Comparison of ENCODE assay signal across 9 mouse cellular contexts in the genomic region with DNA sequence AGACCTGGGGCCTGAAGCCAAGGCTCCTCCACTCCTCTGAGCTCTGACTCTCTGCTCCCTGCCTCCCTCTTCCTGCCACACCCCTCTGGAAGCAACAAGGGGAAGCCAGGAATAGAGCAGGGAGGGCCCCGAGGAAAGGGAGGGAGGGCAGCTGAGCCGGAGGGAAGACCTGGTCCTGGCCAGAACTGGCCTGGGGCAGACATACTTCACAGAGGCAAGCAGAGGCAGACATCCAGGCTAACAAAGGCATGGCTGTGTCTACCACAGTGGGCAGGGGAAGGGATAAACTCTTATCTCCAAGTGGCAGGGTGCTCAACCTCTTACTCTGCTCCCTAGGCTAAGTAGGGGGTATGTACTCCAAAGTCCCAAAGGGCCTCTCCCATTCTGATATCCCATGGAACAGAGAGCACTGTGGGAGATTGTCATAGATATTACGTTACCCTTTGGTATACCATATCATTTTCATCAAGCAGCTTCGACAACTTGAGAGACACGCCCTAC. TPM values are rescaled to one million over a fixed set of nuclear protein-coding genes. Genes with fewer than 3 reads are reported as not detected.
DNase-seq lines count a peak whose midpoint lies in the region; ATAC-seq and TF ChIP-seq lines count a peak whose summit lies in the region.
"Had no signal": no experiment of that assay in that cellular context is flagged by ENCODE, and none has a peak within 500 bp of the region (broad histone marks: within the 10 kb centered on the region; RNA-seq: fewer than 3 reads in every experiment).

No protein-coding gene starts in this region.

- TF ChIP-seq RAD21 in MEL (IDR thresholded peaks at IDR 0.05; ENCODE audit: low read depth, low read length): no peak

- no peak for TF ChIP-seq CTCF in MEL (IDR thresholded peaks at IDR 0.05 in 2 of 3, conservative IDR thresholded peaks at IDR 0.05 in 1 of 3; ENCODE audit: control insufficient read depth in 1 of 3, insufficient read depth in 1 of 3, low read depth in 2 of 3, low read length in 3 of 3, poor library complexity in 1 of 3, severe bottlenecking in 1 of 3)

- TF ChIP-seq POLR2A in MEL (IDR thresholded peaks at IDR 0.05; ENCODE audit: control insufficient read depth in 1 of 2, insufficient read depth in 1 of 2, low read depth in 1 of 2, low read length in 2 of 2, poor library complexity in 1 of 2): no peak

- H3K79me2 ChIP-seq in MEL (ENCODE audit: control insufficient read depth, insufficient read depth, low read length, poor library complexity): no peaks in the 10 kb centered on the region

- H3K4me1 ChIP-seq in MEL (ENCODE audit: control insufficient read depth in 1 of 2, insufficient read depth in 2 of 2, low read length in 2 of 2): peaks cover under 1 to 8% of the 10 kb centered on the region in 2 experiments; a peak in 3 of 4 replicates
- H3K4me1 ChIP-seq in heart, embryonic 15.5 days (replicated peaks): peaks cover 34% of the 10 kb centered on the region
- H3K4me1 ChIP-seq in limb, embryonic 15.5 days: peaks cover 42% of the 10 kb centered on the region
- H3K4me1 ChIP-seq in stomach, embryonic 16.5 days (ENCODE audit: control insufficient read depth, insufficient read depth, low read length): peaks cover 46% of the 10 kb centered on the region

- no peaks in the 10 kb centered on the region for H3K27me3 ChIP-seq in MEL (ENCODE audit: control insufficient read depth in 1 of 2, insufficient read depth in 2 of 2, low read length in 2 of 2)
- no peaks in the 10 kb centered on the region for H3K27me3 ChIP-seq in heart, embryonic 15.5 days
- H3K27me3 ChIP-seq in limb, embryonic 15.5 days: no peaks in the 10 kb centered on the region
- no peaks in the 10 kb centered on the region for H3K27me3 ChIP-seq in stomach, embryonic 16.5 days (ENCODE audit: control insufficient read depth, insufficient read depth, low read length)
- H3K27me3 ChIP-seq: midbrain, embryonic 12.5 days had no signal

- no peak overlapping the region for H3K4me3 ChIP-seq in MEL (ENCODE audit: control insufficient read depth in 1 of 2, insufficient read depth in 1 of 2, low read depth in 2 of 2, low read length in 2 of 2)
- no peak overlapping the region for H3K4me3 ChIP-seq in heart, embryonic 15.5 days
- H3K4me3 ChIP-seq in limb, embryonic 15.5 days: no peak overlapping the region
- no peak overlapping the region for H3K4me3 ChIP-seq in stomach, embryonic 16.5 days (replicated peaks; ENCODE audit: low read length)
- H3K4me3 ChIP-seq: midbrain, embryonic 12.5 days had no signal

- no peak for TF ChIP-seq EP300 in MEL (IDR thresholded peaks at IDR 0.05; ENCODE audit: low read depth in 1 of 2, low read length in 2 of 2)

- 48% methylated on average over 5 of the region's 5 CpGs for WGBS in heart, embryonic 15.5 days
- 60% methylated on average over 5 of the region's 5 CpGs for WGBS in limb, embryonic 15.5 days
- 49% methylated on average over 5 of the region's 5 CpGs for WGBS in stomach, embryonic 16.5 days

- 0 out of 4 replicates have a peak, but pooled peaks cover 0 to 2% of the 10 kb centered on the region in 2 experiments for H3K36me3 ChIP-seq in MEL (ENCODE audit: control insufficient read depth in 1 of 2, insufficient read depth in 2 of 2, low read length in 2 of 2)
- H3K36me3 ChIP-seq in heart, embryonic 15.5 days: peaks cover 17% of the 10 kb centered on the region
- peaks cover 41% of the 10 kb centered on the region for H3K36me3 ChIP-seq in limb, embryonic 15.5 days
- peaks cover 9% of the 10 kb centered on the region for H3K36me3 ChIP-seq in stomach, embryonic 16.5 days (ENCODE audit: control insufficient read depth, insufficient read depth, low read length)

- H3K4me2 ChIP-seq in heart, embryonic 15.5 days: no peak overlapping the region
- H3K4me2 ChIP-seq in limb, embryonic 15.5 days: no peak overlapping the region
- no peak overlapping the region for H3K4me2 ChIP-seq in stomach, embryonic 16.5 days (ENCODE audit: low read depth, low read length)
- H3K4me2 ChIP-seq: midbrain, embryonic 12.5 days had no signal

- no peak overlapping the region for H3K9ac ChIP-seq in MEL (ENCODE audit: control insufficient read depth, low read depth, low read length, poor library complexity, severe bottlenecking)
- H3K9ac ChIP-seq in heart, embryonic 15.5 days: no peak overlapping the region
- H3K9ac ChIP-seq in limb, embryonic 15.5 days: no peak overlapping the region
- H3K9ac ChIP-seq in stomach, embryonic 16.5 days (ENCODE audit: low read length): 0 out of 2 replicates have a peak overlapping the region, but pooled peaks have one; percentile 31
- H3K9ac ChIP-seq: midbrain, embryonic 12.5 days had no signal

- no peaks in the 10 kb centered on the region for H3K9me3 ChIP-seq in MEL (replicated peaks; ENCODE audit: insufficient read depth, low read length)
- no peaks in the 10 kb centered on the region for H3K9me3 ChIP-seq in heart, embryonic 15.5 days (replicated peaks)
- no peaks in the 10 kb centered on the region for H3K9me3 ChIP-seq in limb, embryonic 15.5 days
- no peaks in the 10 kb centered on the region for H3K9me3 ChIP-seq in stomach, embryonic 16.5 days (replicated peaks; ENCODE audit: control insufficient read depth, low read length)
- H3K9me3 ChIP-seq: midbrain, embryonic 12.5 days had no signal

- ATAC-seq in heart, embryonic 15.5 days (replicated peaks; ENCODE audit: insufficient number of reproducible peaks, insufficient read depth, low FRiP score, low read depth): peak; percentile 78
- ATAC-seq in limb, embryonic 15.5 days (ENCODE audit: insufficient number of reproducible peaks, low FRiP score, low TSS enrichment, low read depth): no peak
- ATAC-seq in stomach, embryonic 16.5 days (ENCODE audit: insufficient read depth, low FRiP score): peak; percentile 51; the same call in 1 of the 2 replicates
- ATAC-seq in inflammation-experienced regulatory T-cells, adult 6 months: no peak

- DNase-seq in MEL (ENCODE audit: low read depth, low spot score): peak; percentile 31
- DNase-seq in c-Kit-positive CD71-negative TER-119-negative erythroid progenitor cells, embryonic 14.5 days (ENCODE audit: low read depth): peak; percentile 30
- no peak for DNase-seq in cerebellum, adult 11 months
- DNase-seq in layer of hippocampus, adult 8-10 months (ENCODE audit: low spot score in 2 of 2): no peak

- H3K27ac ChIP-seq in MEL (ENCODE audit: control insufficient read depth, low read depth, low read length): no peak overlapping the region
- H3K27ac ChIP-seq in heart, embryonic 15.5 days: peak overlapping the region; percentile 67
- peak overlapping the region; percentile 14; the same call in 1 of the 2 replicates for H3K27ac ChIP-seq in limb, embryonic 15.5 days
- peak overlapping the region; percentile 82 for H3K27ac ChIP-seq in stomach, embryonic 16.5 days (ENCODE audit: low read length)
- H3K27ac ChIP-seq: midbrain, embryonic 12.5 days had no signal

TF ChIP-seq in MEL, 35 proteins besides CTCF, POLR2A, EP300 and RAD21:
- TF ChIP-seq TCF12 (IDR thresholded peaks at IDR 0.05; ENCODE audit: low read depth, low read length) (no peak), TAL1 (IDR thresholded peaks at IDR 0.05; ENCODE audit: low read length) (peak; percentile 66), NELFE (IDR thresholded peaks at IDR 0.05; ENCODE audit: low read depth, low read length) (no peak), GATA1 (IDR thresholded peaks at IDR 0.05; ENCODE audit: low read depth, low read length) (peak; percentile 22; the same call in 1 of the 2 replicates), POLR2AphosphoS5 (IDR thresholded peaks at IDR 0.05; ENCODE audit: borderline replicate concordance, low read depth, low read length) (no peak), ZNF384 (IDR thresholded peaks at IDR 0.05; ENCODE audit: low read depth, low read length) (no peak)

RNA-seq across cellular contexts. Expression of a gene that starts 7.4 kb away (rescaled TPM):
- 20.8 and 22.6 TPM in 2 replicates for total RNA-seq in MEL (2012; rRNA removed)
- polyA plus RNA-seq in MEL (2012; ENCODE audit: insufficient read depth in 1 of 2, insufficient read length in 2 of 2, low read depth in 1 of 2, low replicate concordance in 2 of 2, missing spikeins in 1 of 2): 10 to 100 TPM in 1 of 2 experiments, not detected in 1; 67.0 TPM
- 114 and 155 TPM in 2 replicates for polyA plus RNA-seq in heart, embryonic 15.5 days (2015; fragmentation: Nextera tagmentation; extraction: Ambion mirVana)
- polyA plus RNA-seq in limb, embryonic 15.5 days (2015; fragmentation: Nextera tagmentation; extraction: Ambion mirVana): 152 and 185 TPM in 2 replicates
- polyA plus RNA-seq in stomach, embryonic 16.5 days (2015; fragmentation: Nextera tagmentation; extraction: Ambion mirVana): 211 and 262 TPM in 2 replicates
- 10 to 100 TPM; 58.4 to 85.8 (median 76.2) TPM for polyA plus RNA-seq in inflammation-experienced regulatory T-cells, adult 6 months (2017; shearing (Covaris generic))
- total RNA-seq in layer of hippocampus, adult 8-10 months (2022): 10 to 100 TPM; 70.0 to 98.9 (median 81.6) TPM

RNA-seq across cellular contexts. Expression of a gene that starts 15.8 kb away (rescaled TPM):
- 104 and 113 TPM in 2 replicates for total RNA-seq in MEL (2012; rRNA removed)
- polyA plus RNA-seq in MEL (2012; ENCODE audit: insufficient read depth in 1 of 2, insufficient read length in 2 of 2, low read depth in 1 of 2, low replicate concordance in 2 of 2, missing spikeins in 1 of 2): 100 to 1,000 TPM in 1 of 2 experiments, not detected in 1; 123 TPM
- polyA plus RNA-seq in heart, embryonic 15.5 days (2015; fragmentation: Nextera tagmentation; extraction: Ambion mirVana): 59.0 and 83.2 TPM in 2 replicates
- 134 and 137 TPM in 2 replicates for polyA plus RNA-seq in limb, embryonic 15.5 days (2015; fragmentation: Nextera tagmentation; extraction: Ambion mirVana)
- 121 and 128 TPM in 2 replicates for polyA plus RNA-seq in stomach, embryonic 16.5 days (2015; fragmentation: Nextera tagmentation; extraction: Ambion mirVana)
- polyA plus RNA-seq in inflammation-experienced regulatory T-cells, adult 6 months (2017; shearing (Covaris generic)): 100 to 1,000 TPM; 162 to 203 (median 174) TPM
- 10 to 100 TPM; 84.5 to 94.7 (median 92.1) TPM for total RNA-seq in layer of hippocampus, adult 8-10 months (2022)

RNA-seq across cellular contexts. Expression of a gene that starts 42.4 kb away (rescaled TPM):
- 134 and 155 TPM in 2 replicates for total RNA-seq in MEL (2012; rRNA removed)
- polyA plus RNA-seq in MEL (2012; ENCODE audit: insufficient read depth in 1 of 2, insufficient read length in 2 of 2, low read depth in 1 of 2, low replicate concordance in 2 of 2, missing spikeins in 1 of 2): 100 to 1,000 TPM; 283 to 483 TPM
- polyA plus RNA-seq in heart, embryonic 15.5 days (2015; fragmentation: Nextera tagmentation; extraction: Ambion mirVana): 35.0 and 42.6 TPM in 2 replicates
- polyA plus RNA-seq in limb, embryonic 15.5 days (2015; fragmentation: Nextera tagmentation; extraction: Ambion mirVana): 66.9 and 67.3 TPM in 2 replicates
- polyA plus RNA-seq in stomach, embryonic 16.5 days (2015; fragmentation: Nextera tagmentation; extraction: Ambion mirVana): 65.5 and 66.0 TPM in 2 replicates
- polyA plus RNA-seq in inflammation-experienced regulatory T-cells, adult 6 months (2017; shearing (Covaris generic)): 10 to 100 TPM; 70.6 to 86.9 (median 82.4) TPM
- total RNA-seq in layer of hippocampus, adult 8-10 months (2022): 100 to 1,000 TPM; 126 to 141 (median 133) TPM

Comparison
In these comparisons a context has a peak if more than half of its experiments do, and no peak if none do; other contexts are left out.
1. DNase-seq: peak in MEL (single experiment) and c-Kit-positive CD71-negative TER-119-negative erythroid progenitor cells, embryonic 14.5 days (single experiment); none in cerebellum, adult 11 months (single experiment) and layer of hippocampus, adult 8-10 months (0 of 2).
2. ATAC-seq: peak in heart, embryonic 15.5 days (single experiment) and stomach, embryonic 16.5 days (single experiment); none in limb, embryonic 15.5 days (single experiment) and inflammation-experienced regulatory T-cells, adult 6 months (single experiment).